Mouse (Mus musculus) embryonic facial prominence, embryonic 10.5 days (tissue): Measurements from ENCODE around the gene Acsl4. TPM values are rescaled to one million over a fixed set of nuclear protein-coding genes. Genes with fewer than 3 reads are reported as not detected.
A peak's percentile ranks its signal among the peaks of the same experiment; 100 is the strongest.

Experiments used
- DNase-seq: peaks from one replicate; pipeline ENCODE4 v3.0.0-alpha.2; 2017; ENCODE audit warnings: low spot score
- H3K27ac ChIP-seq: fragments of 300-500 bp; sonication (generic); replicated peaks from 2 replicates; pipeline ENCODE4 v1.5.1; 2016; ENCODE audit warnings: mild to moderate bottlenecking
- H3K27me3 ChIP-seq: fragments of 300-500 bp; sonication (generic); replicated peaks from 2 replicates; pipeline ENCODE4 v1.6.1; 2016; ENCODE audit warnings: low read depth, mild to moderate bottlenecking; ENCODE audit not compliant: poor library complexity, severe bottlenecking
- H3K36me3 ChIP-seq: fragments of 300-500 bp; sonication (generic); replicated peaks from 2 replicates; pipeline ENCODE4 v1.6.1; 2016; ENCODE audit warnings: mild to moderate bottlenecking, moderate library complexity
- H3K4me1 ChIP-seq: fragments of 300-500 bp; sonication (generic); 2 replicates; pipeline ENCODE4 v1.6.1; 2016
- H3K4me3 ChIP-seq: fragments of 300-500 bp; sonication (generic); 2 replicates; pipeline ENCODE4 v1.5.1; 2016; ENCODE audit warnings: mild to moderate bottlenecking, moderate library complexity
- H3K9me3 ChIP-seq: fragments of 300-500 bp; sonication (generic); 2 replicates; pipeline ENCODE4 v1.6.1; 2016; ENCODE audit warnings: mild to moderate bottlenecking
- WGBS: fragments of 180-500 bp; shearing (Covaris S2); methylation state at CpG from one replicate; pipeline ENCODE4 v1.1.7; 2016; 5-methylcytosine and 5-hydroxymethylcytosine counted together
- polyA plus RNA-seq: library from polyadenylated mRNA; unstranded; fragments of >200 nt; fragmentation: Nextera tagmentation; extraction: Ambion mirVana; gene quantifications from 2 replicates; pipeline ENCODE4 v1.2.1, GENCODE M21; 2016

The Acsl4 gene
- polyA plus RNA-seq, 1 experiment from 2014 or later, result 16.0 TPM

- no peak overlapping the region for H3K4me3 ChIP-seq
- no peak for DNase-seq
- 88% methylated on average over 5 of the region's 5 CpGs for WGBS
- H3K27ac ChIP-seq, result no peak overlapping the region
- no peaks in the 10 kb centered on the region for H3K4me1 ChIP-seq
- peaks cover 7% of the 10 kb centered on the region for H3K36me3 ChIP-seq
- H3K9me3 ChIP-seq, result no peaks in the 10 kb centered on the region
- peaks cover 19% of the 10 kb centered on the region; the same call in 1 of the 2 replicates for H3K27me3 ChIP-seq
These were observed 54.8 kb downstream of the Acsl4 start for GRCm38 (mm10) chrX:142335502-142335901.

GRCm38 (mm10) chrX:142325760-142326159 is 64.6 kb downstream of the Acsl4 start:
- no peaks in the 10 kb centered on the region for H3K9me3 ChIP-seq
- 81% methylated on average over 2 of the region's 2 CpGs for WGBS
- H3K4me1 ChIP-seq, result no peaks in the 10 kb centered on the region
- H3K27ac ChIP-seq, result no peak overlapping the region
- peaks cover 21% of the 10 kb centered on the region for H3K27me3 ChIP-seq
- peaks cover 4% of the 10 kb centered on the region for H3K36me3 ChIP-seq
- DNase-seq, result no peak
- H3K4me3 ChIP-seq, result no peak overlapping the region

- H3K27me3 ChIP-seq, result peaks cover 42% of the 10 kb centered on the region
- H3K4me1 ChIP-seq, result no peaks in the 10 kb centered on the region
- H3K27ac ChIP-seq, result no peak overlapping the region
- no peak for DNase-seq
- no peak overlapping the region for H3K4me3 ChIP-seq
- no peaks in the 10 kb centered on the region for H3K36me3 ChIP-seq
- 61% methylated on average over 9 of the region's 9 CpGs for WGBS
- H3K9me3 ChIP-seq, result no peaks in the 10 kb centered on the region
These were observed 74.2 kb downstream of the Acsl4 start for GRCm38 (mm10) chrX:142316106-142316505.

GRCm38 (mm10) chrX:142315270-142315669 is 75.1 kb downstream of the Acsl4 start:
- 82% methylated on average over 8 of the region's 8 CpGs for WGBS
- H3K9me3 ChIP-seq, result no peaks in the 10 kb centered on the region
- H3K27me3 ChIP-seq, result peaks cover 47% of the 10 kb centered on the region
- DNase-seq, result no peak
- no peaks in the 10 kb centered on the region for H3K4me1 ChIP-seq
- H3K36me3 ChIP-seq, result no peaks in the 10 kb centered on the region
- no peak overlapping the region for H3K27ac ChIP-seq
- no peak overlapping the region for H3K4me3 ChIP-seq

- H3K27me3 ChIP-seq, result peaks cover 55% of the 10 kb centered on the region
- no peak overlapping the region for H3K27ac ChIP-seq
- peak; percentile 76 for DNase-seq
- no peak overlapping the region for H3K4me3 ChIP-seq
- no peaks in the 10 kb centered on the region for H3K4me1 ChIP-seq
- H3K9me3 ChIP-seq, result no peaks in the 10 kb centered on the region
- 53% methylated on average over 11 of the region's 11 CpGs for WGBS
- no peaks in the 10 kb centered on the region for H3K36me3 ChIP-seq
These were observed 75.9 kb downstream of the Acsl4 start for GRCm38 (mm10) chrX:142314307-142315024.

GRCm38 (mm10) chrX:142310431-142310830 is 79.9 kb downstream of the Acsl4 start:
- no peak for DNase-seq
- H3K4me1 ChIP-seq, result peaks cover 9% of the 10 kb centered on the region; the same call in 1 of the 2 replicates

GRCm38 (mm10) chrX:142305869-142306581 is 84.3 kb downstream of the Acsl4 start, which contains the start of gene Kcne1l:
Gene Kcne1l (minus strand): TSS chrX:142306294.
- H3K36me3 ChIP-seq, result no peaks in the 10 kb centered on the region
- peak within 1 kb of the TSS; percentile 53 for H3K4me3 ChIP-seq
- peak within 1 kb of the TSS; percentile 48 for H3K27ac ChIP-seq
- peak; percentile 71 for DNase-seq
- no peaks in the 10 kb centered on the region for H3K9me3 ChIP-seq
- peaks cover 13% of the 10 kb centered on the region; the same call in 1 of the 2 replicates for H3K4me1 ChIP-seq
- peaks cover 99% of the 10 kb centered on the region for H3K27me3 ChIP-seq
- 27% methylated on average over 32 of the region's 33 CpGs for WGBS

More at GRCm38 (mm10) chrX:142310431-142310830, 79.9 kb downstream of the Acsl4 start:
- Histone ChIP-seq H3K27me3 (peaks cover 77% of the 10 kb centered on the region), H3K4me3 (no peak overlapping the region), H3K27ac (no peak overlapping the region), H3K36me3 (no peaks in the 10 kb centered on the region), H3K9me3 (no peaks in the 10 kb centered on the region)
- 82% methylated on average over 5 of the region's 5 CpGs for WGBS

- DNase-seq, result peak; percentile 21
These were observed 85.1 kb downstream of the Acsl4 start for GRCm38 (mm10) chrX:142305010-142305868.

GRCm38 (mm10) chrX:142304592-142304991 is 85.7 kb downstream of the Acsl4 start:
- Histone ChIP-seq H3K27ac (no peak overlapping the region), H3K4me3 (no peak overlapping the region), H3K36me3 (no peaks in the 10 kb centered on the region), H3K27me3 (peaks cover 100% of the 10 kb centered on the region), H3K4me1 (peaks cover 13% of the 10 kb centered on the region; the same call in 1 of the 2 replicates), H3K9me3 (no peaks in the 10 kb centered on the region)
- DNase-seq, result no peak

More at GRCm38 (mm10) chrX:142305010-142305868, 85.1 kb downstream of the Acsl4 start:
- Histone ChIP-seq H3K4me3 (peak overlapping the region; percentile 53), H3K9me3 (no peaks in the 10 kb centered on the region), H3K27me3 (peaks cover 99% of the 10 kb centered on the region), H3K4me1 (peaks cover 13% of the 10 kb centered on the region; the same call in 1 of the 2 replicates), H3K36me3 (no peaks in the 10 kb centered on the region), H3K27ac (peak overlapping the region; percentile 48; the same call in 1 of the 2 replicates)
- WGBS, result 31% methylated on average over 35 of the region's 35 CpGs

GRCm38 (mm10) chrX:142303456-142303855 is 86.9 kb downstream of the Acsl4 start:
- DNase-seq, result no peak
- H3K27me3 ChIP-seq, result peaks cover 88% of the 10 kb centered on the region
- H3K4me1 ChIP-seq, result peaks cover 13% of the 10 kb centered on the region; the same call in 1 of the 2 replicates
- no peak overlapping the region for H3K4me3 ChIP-seq
- WGBS, result 57% methylated on average over 2 of the region's 2 CpGs
- no peaks in the 10 kb centered on the region for H3K9me3 ChIP-seq
- no peak overlapping the region for H3K27ac ChIP-seq
- H3K36me3 ChIP-seq, result no peaks in the 10 kb centered on the region

- 49% methylated on average over 5 of the region's 5 CpGs for WGBS
- Histone ChIP-seq H3K27me3 (peaks cover 71% of the 10 kb centered on the region), H3K9me3 (no peaks in the 10 kb centered on the region), H3K27ac (no peak overlapping the region), H3K4me3 (no peak overlapping the region), H3K4me1 (no peaks in the 10 kb centered on the region), H3K36me3 (no peaks in the 10 kb centered on the region)
- DNase-seq, result peak; percentile 30
These were observed 104.4 kb downstream of the Acsl4 start for GRCm38 (mm10) chrX:142285905-142286304.

GRCm38 (mm10) chrX:142276573-142276972 is 113.8 kb downstream of the Acsl4 start:
- Histone ChIP-seq H3K4me1 (no peaks in the 10 kb centered on the region), H3K27me3 (peaks cover 74% of the 10 kb centered on the region), H3K27ac (no peak overlapping the region), H3K4me3 (no peak overlapping the region), H3K36me3 (no peaks in the 10 kb centered on the region), H3K9me3 (no peaks in the 10 kb centered on the region)
- DNase-seq, result no peak
- 63% methylated on average over 3 of the region's 3 CpGs for WGBS
